Mouse (Mus musculus): ENCODE measurements around the gene Gm5447.

GRCm38 (mm10) chr13:31004995-31005394 lies 31.0 kb downstream of the Gm5447 start:
- no peak for TF ChIP-seq CTCF (IDR thresholded peaks at IDR 0.05; ENCODE audit: borderline replicate concordance, control insufficient read depth, extremely low read depth, insufficient read depth, low read length, poor library complexity)
- TF ChIP-seq POLR2A (IDR thresholded peaks at IDR 0.05; ENCODE audit: control insufficient read depth, extremely low read depth, insufficient read depth, low read length, poor library complexity), result no peak
